Mouse (Mus musculus) heart, postnatal 0 days (tissue): ENCODE measurements around the gene Ctss. TPM values are rescaled to one million over a fixed set of nuclear protein-coding genes. Genes with fewer than 3 reads are reported as not detected.

Source experiments
- ATAC-seq: fragments of 200-750 bp; cut with Nextera tagmentation; 2 replicates; pipeline ENCODE4 v1.8.0; 2017; ENCODE audit warnings: low read depth, moderate number of reproducible peaks, moderate library complexity; ENCODE audit not compliant: insufficient read depth
- DNase-seq: peaks from one replicate; pipeline ENCODE4 v3.0.0-alpha.2; 2016; ENCODE audit warnings: low spot score
- H3K27ac ChIP-seq: fragments of 300-500 bp; sonication (generic); 2 replicates; pipeline ENCODE4 v1.5.1; 2014; ENCODE audit warnings: low read depth, mild to moderate bottlenecking
- H3K27me3 ChIP-seq: fragments of 300-500 bp; sonication (generic); 2 replicates; pipeline ENCODE4 v1.6.1; 2014; ENCODE audit warnings: low read length, mixed read lengths; ENCODE audit not compliant: control insufficient read depth, insufficient read depth
- H3K36me3 ChIP-seq: fragments of 300-500 bp; sonication (generic); replicated peaks from 2 replicates; pipeline ENCODE4 v1.6.1; 2014; ENCODE audit warnings: low read length, mixed read lengths; ENCODE audit not compliant: control insufficient read depth, insufficient read depth
- H3K4me1 ChIP-seq: fragments of 300-500 bp; sonication (generic); 2 replicates; pipeline ENCODE4 v1.6.1; 2014; ENCODE audit warnings: antibody characterized with exemption; ENCODE audit not compliant: control insufficient read depth, insufficient read depth
- H3K4me2 ChIP-seq: fragments of 300-500 bp; sonication (generic); 2 replicates; pipeline ENCODE4 v1.6.1; 2014; ENCODE audit warnings: low read depth, mild to moderate bottlenecking, low read length, moderate library complexity
- H3K4me3 ChIP-seq: fragments of 300-500 bp; sonication (generic); 2 replicates; pipeline ENCODE4 v1.5.1; 2014; ENCODE audit warnings: low read depth, low read length
- H3K9ac ChIP-seq: fragments of 300-500 bp; sonication (generic); replicated peaks from 2 replicates; pipeline ENCODE4 v1.6.1; 2014; ENCODE audit warnings: low read depth, low read length, mixed read lengths
- H3K9me3 ChIP-seq: fragments of 300-500 bp; sonication (generic); replicated peaks from 2 replicates; pipeline ENCODE4 v1.6.1; 2016; ENCODE audit warnings: low read length; ENCODE audit not compliant: control insufficient read depth
- CTCF ChIP-seq: IDR thresholded peaks from 2 replicates; pipeline ENCODE4 v1.5.1; 2016; ENCODE audit warnings: antibody characterized with exemption, control low read depth, low read depth
- EP300 ChIP-seq: IDR thresholded peaks from 2 replicates; pipeline ENCODE4 v1.6.1; 2016; ENCODE audit warnings: antibody characterized with exemption, low read depth
- WGBS: fragments of 180-500 bp; shearing (Covaris S2); extraction: QIAGEN DNeasy Blood & Tissue Kit; methylation state at CpG from one replicate; pipeline ENCODE4 v1.1.7; 2014; 5-methylcytosine and 5-hydroxymethylcytosine counted together
- polyA plus RNA-seq: library from polyadenylated mRNA; unstranded; fragments of >200 nt; fragmentation: Nextera tagmentation; extraction: Ambion mirVana; gene quantifications from 2 replicates; pipeline ENCODE4 v1.2.1, GENCODE M21; 2015
- total RNA-seq: library from RNA; depleted of rRNA; stranded (reverse); fragments of >200 nt; gene quantifications from 2 replicates; pipeline ENCODE4 v1.2.3, GENCODE M21; 2014; ENCODE audit warnings: low replicate concordance; rRNA removed

Ctss gene
- total RNA-seq = 6.4 and 9.9 TPM in 2 replicates
- 17.0 and 17.5 TPM in 2 replicates for polyA plus RNA-seq

GRCm38 (mm10) chr3:95526622-95527211, at the start of gene Ctss:
TSS of gene Ctss (plus strand) at chr3:95526786.
- no peak for ATAC-seq
- TF ChIP-seq CTCF = no peak
- TF ChIP-seq EP300 = no peak
- 76% methylated on average over 8 of the region's 8 CpGs for WGBS

GRCm38 (mm10) chr3:95478966-95479365, 47.6 kb upstream of the Ctss start:
- Histone ChIP-seq H3K4me1 (no peaks in the 10 kb centered on the region), H3K4me2 (no peak overlapping the region), H3K27ac (no peak overlapping the region), H3K27me3 (no peaks in the 10 kb centered on the region), H3K4me3 (no peak overlapping the region), H3K9ac (no peak overlapping the region), H3K9me3 (no peaks in the 10 kb centered on the region), H3K36me3 (peaks cover 79% of the 10 kb centered on the region)
- no peak for ATAC-seq
- DNase-seq = no peak
- no peak for TF ChIP-seq EP300
- no peak for TF ChIP-seq CTCF
- 96% methylated on average over 1 of the region's 1 CpGs for WGBS

More at GRCm38 (mm10) chr3:95526622-95527211, at the start of gene Ctss:
- H3K36me3 ChIP-seq = no peaks in the 10 kb centered on the region
- H3K27ac ChIP-seq = no peak within 1 kb of the TSS
- no peak within 1 kb of the TSS for H3K4me2 ChIP-seq
- no peak within 1 kb of the TSS for H3K9ac ChIP-seq
- H3K4me3 ChIP-seq = no peak within 1 kb of the TSS
- DNase-seq = no peak
- H3K9me3 ChIP-seq = no peaks in the 10 kb centered on the region
- H3K4me1 ChIP-seq = no peaks in the 10 kb centered on the region
- H3K27me3 ChIP-seq = no peaks in the 10 kb centered on the region

GRCm38 (mm10) chr3:95486421-95486820, 40.2 kb upstream of the Ctss start:
- no peak for ATAC-seq
- Histone ChIP-seq H3K9ac (no peak overlapping the region), H3K9me3 (no peaks in the 10 kb centered on the region), H3K4me2 (no peak overlapping the region), H3K27ac (no peak overlapping the region), H3K36me3 (peaks cover 71% of the 10 kb centered on the region), H3K27me3 (no peaks in the 10 kb centered on the region), H3K4me1 (no peaks in the 10 kb centered on the region), H3K4me3 (no peak overlapping the region)
- TF ChIP-seq EP300 (no peak), CTCF (no peak)
- 75% methylated on average over 2 of the region's 2 CpGs for WGBS
- DNase-seq = no peak

- H3K4me1 ChIP-seq = no peaks in the 10 kb centered on the region
- H3K27me3 ChIP-seq = no peaks in the 10 kb centered on the region
- no peak for DNase-seq
- TF ChIP-seq CTCF (no peak), EP300 (no peak)
- H3K4me2 ChIP-seq = no peak overlapping the region
- no peak overlapping the region for H3K9ac ChIP-seq
- WGBS = 34% methylated on average over 3 of the region's 3 CpGs
- no peak for ATAC-seq
- no peak overlapping the region for H3K27ac ChIP-seq
- H3K4me3 ChIP-seq = no peak overlapping the region
- no peaks in the 10 kb centered on the region for H3K9me3 ChIP-seq
- peaks cover 84% of the 10 kb centered on the region for H3K36me3 ChIP-seq
Observed at GRCm38 (mm10) chr3:95488679-95489078, 37.9 kb upstream of the Ctss start.

- no peak for TF ChIP-seq CTCF
- no peak for TF ChIP-seq EP300
- H3K4me1 ChIP-seq = no peaks in the 10 kb centered on the region
- 91% methylated on average over 2 of the region's 2 CpGs for WGBS
- H3K27me3 ChIP-seq = no peaks in the 10 kb centered on the region
- no peak overlapping the region for H3K4me3 ChIP-seq
- ATAC-seq (no peak), DNase-seq (no peak)
- H3K9me3 ChIP-seq = no peaks in the 10 kb centered on the region
- no peak overlapping the region for H3K4me2 ChIP-seq
- H3K27ac ChIP-seq = no peak overlapping the region
- peaks cover 88% of the 10 kb centered on the region for H3K36me3 ChIP-seq
- no peak overlapping the region for H3K9ac ChIP-seq
Observed at GRCm38 (mm10) chr3:95490238-95490637, 36.3 kb upstream of the Ctss start.

GRCm38 (mm10) chr3:95494342-95494741, 32.2 kb upstream of the Ctss start:
- WGBS = 66% methylated on average over 6 of the region's 6 CpGs
- H3K27me3 ChIP-seq = no peaks in the 10 kb centered on the region
- no peak overlapping the region for H3K27ac ChIP-seq
- ATAC-seq (no peak), DNase-seq (peak; percentile 19)
- TF ChIP-seq CTCF (peak; percentile 61), EP300 (no peak)
- peaks cover 11% of the 10 kb centered on the region for H3K4me1 ChIP-seq
- H3K9me3 ChIP-seq = no peaks in the 10 kb centered on the region
- H3K4me2 ChIP-seq = no peak overlapping the region
- no peak overlapping the region for H3K4me3 ChIP-seq
- peaks cover 73% of the 10 kb centered on the region for H3K36me3 ChIP-seq
- H3K9ac ChIP-seq = no peak overlapping the region
